Mouse (Mus musculus) bone marrow macrophage, adult 2 months (primary cell): ENCODE data around the gene Med13l. TPM values are rescaled to one million over a fixed set of nuclear protein-coding genes. Genes with fewer than 3 reads are reported as not detected.

Experiments
- H3K27ac ChIP-seq: 2 replicates; pipeline ENCODE4 v1.5.1; 2012; ENCODE audit warnings: low read depth, low read length; ENCODE audit not compliant: insufficient read depth
- H3K4me1 ChIP-seq: 2 replicates; pipeline ENCODE4 v1.6.1; 2012; ENCODE audit warnings: low read length; ENCODE audit not compliant: control insufficient read depth, insufficient read depth
- H3K4me3 ChIP-seq: 2 replicates; pipeline ENCODE4 v1.5.1; 2012; ENCODE audit warnings: mild to moderate bottlenecking, low read length, moderate library complexity; ENCODE audit not compliant: insufficient read depth
- CTCF ChIP-seq: IDR thresholded peaks from 2 replicates; pipeline ENCODE4 v1.5.1; 2012; ENCODE audit warnings: low read depth, mild to moderate bottlenecking, low read length, moderate library complexity
- POLR2A ChIP-seq: IDR thresholded peaks from 2 replicates; pipeline ENCODE4 v1.6.1; 2012; ENCODE audit warnings: mild to moderate bottlenecking, low read depth, low read length, borderline replicate concordance
- polyA plus RNA-seq: library from polyadenylated mRNA; stranded (reverse); fragments of >200 nt; gene quantifications from 2 replicates; pipeline ENCODE4 v1.2.4, GENCODE M21; 2012; ENCODE audit not compliant: missing spikeins, insufficient read depth, insufficient read length

Gene Med13l
- polyA plus RNA-seq, 1 experiment, result 25.5 TPM

DNA sequence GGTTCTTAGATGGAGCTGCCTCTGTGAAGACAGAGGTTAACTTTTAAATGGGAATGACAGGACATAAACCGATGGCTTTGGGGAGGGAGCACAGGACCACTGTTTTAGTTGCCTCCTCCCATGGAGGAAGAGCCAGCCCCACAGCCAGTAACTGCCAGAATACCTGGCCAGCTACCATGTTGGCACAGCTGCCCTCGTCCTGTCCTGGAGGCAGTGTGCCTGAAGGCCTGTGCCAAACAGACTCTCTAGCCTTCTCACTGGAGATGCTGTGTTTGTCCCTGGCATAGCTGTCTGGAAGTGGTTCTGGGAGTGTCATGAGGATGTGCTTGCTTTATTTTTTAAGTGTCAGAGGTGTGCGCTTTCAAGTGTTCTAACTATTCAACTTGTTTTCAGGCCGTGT, 173.1 kb downstream of the Med13l start:
- no peak for TF ChIP-seq CTCF
- no peak for TF ChIP-seq POLR2A
- no peaks in the 10 kb centered on the region for H3K4me1 ChIP-seq
- no peak overlapping the region for H3K4me3 ChIP-seq
- no peak overlapping the region for H3K27ac ChIP-seq

DNA sequence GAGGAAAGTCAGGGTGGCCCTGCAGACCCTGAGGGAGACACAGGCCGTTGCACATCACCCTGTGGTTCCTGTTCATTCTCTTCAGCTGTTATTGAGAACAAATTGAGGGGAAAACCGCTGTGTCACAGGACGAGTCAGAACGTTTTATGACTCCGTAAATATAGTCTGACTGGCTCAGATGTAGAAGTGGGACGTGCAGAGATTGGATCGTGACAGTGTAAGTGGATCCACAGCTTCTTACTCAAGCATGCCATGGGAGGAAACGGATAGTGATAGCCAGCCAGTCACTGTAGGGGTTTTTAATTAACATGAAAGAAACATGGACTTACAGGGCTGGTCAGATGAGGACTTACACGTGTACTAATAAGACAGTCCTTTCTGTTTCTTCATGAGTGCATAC, 174.0 kb downstream of the Med13l start:
- TF ChIP-seq POLR2A (no peak), CTCF (no peak)
- Histone ChIP-seq H3K4me1 (peaks cover 2% of the 10 kb centered on the region), H3K4me3 (no peak overlapping the region), H3K27ac (no peak overlapping the region)

DNA sequence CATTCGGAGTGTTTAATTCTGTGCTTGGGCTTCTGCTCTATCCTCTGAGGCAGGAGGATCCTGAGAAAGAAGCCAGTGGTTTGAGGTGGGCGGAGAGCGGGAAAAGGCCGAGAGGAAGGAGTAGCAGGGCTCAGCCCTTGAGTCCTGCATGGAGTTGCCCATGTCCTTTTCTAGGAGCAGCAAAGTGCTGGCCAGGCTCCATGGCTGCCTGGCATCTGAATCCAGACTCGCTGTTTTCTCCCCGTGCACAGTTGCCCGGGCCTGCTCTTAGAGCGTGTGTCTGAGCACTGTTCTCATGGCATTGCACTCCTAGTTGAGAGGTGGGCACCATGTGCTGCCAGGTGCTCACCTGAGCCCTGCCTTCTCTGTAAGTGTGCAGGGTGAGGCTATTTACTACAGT, 175.3 kb downstream of the Med13l start:
- Histone ChIP-seq H3K27ac (no peak overlapping the region), H3K4me3 (no peak overlapping the region), H3K4me1 (peaks cover 4% of the 10 kb centered on the region)
- TF ChIP-seq POLR2A (no peak), CTCF (no peak)

DNA sequence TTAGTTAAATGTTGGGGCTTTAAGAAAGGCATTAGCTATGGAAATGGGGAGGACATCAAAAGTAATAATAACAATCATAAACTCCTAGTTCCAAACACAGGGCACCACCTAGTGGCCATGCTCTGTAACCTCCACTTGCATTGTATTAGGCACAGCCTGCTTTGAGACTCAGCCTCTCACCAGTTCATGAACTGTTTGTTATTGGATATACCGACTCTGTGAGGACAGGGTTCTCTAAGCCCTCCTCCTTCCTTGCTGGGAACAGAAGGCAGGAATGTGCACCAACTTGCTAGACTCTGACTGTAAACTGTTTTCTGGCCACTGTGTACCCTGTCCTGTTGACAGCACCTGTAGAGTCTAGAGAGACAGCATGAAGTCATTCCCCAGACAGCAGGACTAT, 177.1 kb downstream of the Med13l start:
- Histone ChIP-seq H3K27ac (no peak overlapping the region), H3K4me3 (no peak overlapping the region), H3K4me1 (peaks cover 4% of the 10 kb centered on the region)
- TF ChIP-seq POLR2A (no peak), CTCF (no peak)

DNA sequence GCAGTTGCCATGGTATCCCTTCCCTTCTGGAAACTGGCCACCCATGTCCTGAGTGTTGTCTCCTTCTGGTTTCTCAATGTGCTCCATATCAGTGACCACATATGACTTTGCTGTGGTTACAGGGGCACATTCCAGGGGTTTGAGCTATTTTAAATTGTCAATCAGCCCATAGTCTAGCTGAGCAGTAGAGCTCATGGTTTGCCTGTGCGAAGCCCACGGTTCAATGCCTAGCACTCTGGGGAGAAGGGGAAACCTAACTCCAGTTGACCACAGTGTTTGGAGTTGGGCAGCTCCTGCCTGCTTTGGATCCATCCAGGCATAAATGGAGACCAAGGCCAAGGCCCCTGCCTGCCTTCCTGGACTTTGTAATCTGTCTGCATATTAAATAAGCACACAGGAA, 182.6 kb downstream of the Med13l start:
- TF ChIP-seq POLR2A, result no peak
- peaks cover 4% of the 10 kb centered on the region for H3K4me1 ChIP-seq
- H3K4me3 ChIP-seq, result no peak overlapping the region
- H3K27ac ChIP-seq, result no peak overlapping the region

DNA sequence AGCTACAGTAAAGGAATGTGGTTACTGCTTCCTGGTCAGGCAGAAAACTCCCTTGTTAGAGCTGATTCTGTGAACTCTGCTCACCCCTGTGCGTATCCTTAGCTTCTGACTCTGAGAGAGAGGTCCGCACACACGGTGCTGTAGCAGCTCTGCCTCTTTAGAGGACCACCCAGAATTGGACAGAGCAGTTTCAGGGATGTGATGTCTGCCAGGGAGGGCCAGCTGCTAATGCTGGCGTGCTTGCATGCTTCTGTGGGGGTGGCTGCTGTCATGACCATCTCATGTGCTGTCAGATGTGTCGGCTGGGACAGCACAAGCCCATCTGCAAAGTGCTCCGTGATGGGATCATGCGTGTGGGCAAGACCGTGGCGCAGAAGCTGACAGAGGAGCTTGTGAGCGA, 186.5 kb downstream of the Med13l start:
- TF ChIP-seq CTCF, result no peak
- TF ChIP-seq POLR2A, result no peak
- H3K27ac ChIP-seq, result no peak overlapping the region
- H3K4me1 ChIP-seq, result no peaks in the 10 kb centered on the region
- H3K4me3 ChIP-seq, result no peak overlapping the region

DNA sequence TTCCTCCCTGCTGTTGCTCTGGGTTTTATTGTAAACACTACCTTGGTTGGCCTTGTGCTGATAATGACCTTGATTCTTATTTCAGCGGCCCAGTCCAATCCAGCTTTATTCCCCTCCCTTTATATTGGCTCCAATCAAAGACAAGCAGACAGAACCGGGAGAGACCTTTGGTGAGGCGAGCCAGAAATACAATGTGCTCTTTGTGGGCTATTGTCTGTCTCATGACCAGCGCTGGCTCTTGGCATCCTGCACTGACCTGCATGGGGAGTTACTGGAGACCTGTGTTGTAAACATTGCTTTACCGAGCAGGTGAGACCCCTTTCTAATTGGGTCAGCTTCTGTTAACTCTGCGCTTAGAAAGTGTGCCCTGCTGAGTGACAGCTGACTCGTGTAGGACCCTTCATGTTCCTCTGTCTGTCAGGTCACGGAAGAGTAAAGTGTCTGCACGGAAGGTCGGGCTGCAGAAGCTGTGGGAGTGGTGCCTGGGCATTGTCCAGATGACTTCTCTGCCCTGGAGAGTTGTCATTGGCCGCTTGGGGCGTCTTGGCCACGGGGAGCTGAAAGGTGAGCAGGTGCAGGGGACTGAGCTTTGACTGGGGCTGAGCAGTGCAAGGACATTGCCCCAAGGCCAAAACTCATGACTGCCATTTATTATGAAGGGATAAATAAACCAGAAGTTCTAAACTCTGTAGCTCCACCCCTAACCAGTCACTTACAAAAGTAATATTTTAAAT, 191.1 kb downstream of the Med13l start:
- no peak for TF ChIP-seq POLR2A
- TF ChIP-seq CTCF, result no peak
- no peak overlapping the region for H3K4me3 ChIP-seq

DNA sequence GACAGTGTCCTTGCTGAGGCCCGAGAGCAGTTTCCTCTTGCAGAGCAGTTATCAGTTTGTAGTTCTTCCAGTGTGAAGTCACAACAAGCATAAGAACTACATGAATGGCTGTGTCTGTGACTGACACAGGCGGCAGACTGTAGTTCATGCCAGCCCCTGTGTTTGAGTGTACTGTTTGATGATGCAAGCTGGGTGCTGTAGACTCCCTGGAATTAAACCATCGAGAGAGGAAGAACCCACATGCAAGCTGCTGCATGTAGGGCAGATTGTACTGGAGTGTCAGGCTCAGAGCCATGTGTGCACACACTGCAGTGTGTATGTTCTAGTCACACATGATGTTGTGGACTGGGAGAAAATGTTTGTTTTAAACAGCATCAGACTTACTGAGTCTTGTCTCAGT, 192.4 kb downstream of the Med13l start:
- no peak overlapping the region for H3K27ac ChIP-seq
- TF ChIP-seq POLR2A (no peak), CTCF (no peak)
- H3K4me1 ChIP-seq, result peaks cover 2% of the 10 kb centered on the region
- H3K4me3 ChIP-seq, result no peak overlapping the region

More for the DNA sequence above, 191.1 kb downstream of the Med13l start:
- Histone ChIP-seq H3K4me1 (peaks cover 2% of the 10 kb centered on the region), H3K27ac (no peak overlapping the region)

DNA sequence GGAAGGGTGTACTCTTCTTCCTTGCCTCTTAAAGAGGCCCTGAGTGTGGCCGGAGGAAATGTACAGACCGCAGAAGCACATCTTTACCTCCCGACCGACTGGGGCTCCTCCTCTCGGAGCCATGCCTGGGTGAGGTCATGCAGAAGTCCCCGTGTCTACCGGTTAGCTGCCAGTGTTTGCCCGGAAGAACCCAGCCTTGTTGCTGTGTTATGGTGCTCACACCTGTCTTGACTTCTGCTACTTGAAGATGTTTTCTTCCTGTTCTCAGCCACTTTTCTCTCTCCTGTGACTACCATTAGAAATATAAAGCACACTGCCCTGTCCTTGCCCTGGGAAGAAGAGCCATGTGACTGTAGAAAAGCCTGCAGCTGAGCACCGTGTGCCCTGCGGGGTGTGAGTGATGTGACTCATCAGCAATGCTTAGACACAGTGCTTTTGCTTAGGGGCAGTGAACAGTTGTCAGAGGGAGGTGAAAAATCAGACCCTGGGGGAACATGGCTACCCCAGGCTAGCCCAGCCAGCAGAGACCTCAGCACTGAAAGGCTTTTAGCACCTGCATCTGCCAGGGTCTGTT, 193.1 kb downstream of the Med13l start:
- no peak for TF ChIP-seq POLR2A
- TF ChIP-seq CTCF, result no peak
- Histone ChIP-seq H3K4me1 (peaks cover 2% of the 10 kb centered on the region), H3K27ac (no peak overlapping the region), H3K4me3 (no peak overlapping the region)

DNA sequence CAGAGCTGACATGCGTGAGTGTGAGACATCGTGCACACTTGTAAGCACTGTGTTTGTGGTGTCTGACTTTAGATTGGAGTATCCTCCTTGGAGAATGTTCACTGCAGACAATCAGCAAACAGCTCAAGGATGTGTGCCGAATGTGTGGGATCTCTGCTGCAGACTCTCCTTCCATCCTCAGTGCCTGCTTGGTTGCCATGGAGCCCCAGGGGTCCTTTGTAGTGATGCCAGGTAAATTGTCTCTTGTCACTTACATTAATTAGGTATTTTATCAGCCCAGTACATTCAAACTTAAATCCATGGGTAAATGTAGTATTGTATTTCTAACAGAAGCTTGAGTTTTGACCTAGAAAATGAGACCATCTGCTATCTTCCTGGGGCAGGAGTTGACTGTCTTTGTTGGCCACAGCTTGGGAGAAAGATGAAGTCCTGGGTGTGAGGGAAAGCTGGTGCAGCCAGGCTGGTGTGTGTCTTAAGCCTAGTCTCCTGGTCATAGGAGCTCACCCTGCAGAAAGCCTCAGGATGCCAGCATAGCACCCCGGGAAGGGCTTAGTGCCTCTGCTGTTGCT, 193.8 kb downstream of the Med13l start:
- Histone ChIP-seq H3K4me3 (no peak overlapping the region), H3K27ac (no peak overlapping the region), H3K4me1 (peaks cover 2% of the 10 kb centered on the region)
- no peak for TF ChIP-seq POLR2A
- TF ChIP-seq CTCF, result no peak
